Mouse (Mus musculus) heart, adult 18-20 months (tissue): ENCODE results near the gene Rhbdf2. TPM values are rescaled to one million over a fixed set of nuclear protein-coding genes. Genes with fewer than 3 reads are reported as not detected.
"Not testable (repeated sequence)": the region's sequence is repeated elsewhere in the genome, so short reads cannot be mapped to it uniquely, and the experiment has no call there.

Experiments used
- DNase-seq, 2 experiments: peaks; one replicate each; pipeline ENCODE4 v3.0.0; 2021 to 2022; ENCODE audit warnings: mixed read lengths in 1 of 2
- long read RNA-seq, 2 experiments: library from polyadenylated mRNA; stranded (forward); transcript quantifications; one replicate each; pipeline ENCODE4 v2.0.0; 2021
- total RNA-seq, 2 experiments: library from RNA; stranded (reverse); gene quantifications; 2 replicates each; pipeline ENCODE4 v1.2.3; 2021

Gene Rhbdf2
- total RNA-seq: 10 to 100 TPM; 10.6 to 11.5 TPM
- long read RNA-seq, experiment 1, partial matches to known transcripts: 0 of 4 reads
- long read RNA-seq, experiment 1, other reads (novel, unspliced or antisense): 1 of 4 reads
- long read RNA-seq, experiment 2, partial matches to known transcripts: 2 of 6 reads
- long read RNA-seq, experiment 2, other reads (novel, unspliced or antisense): 4 of 6 reads

DNA sequence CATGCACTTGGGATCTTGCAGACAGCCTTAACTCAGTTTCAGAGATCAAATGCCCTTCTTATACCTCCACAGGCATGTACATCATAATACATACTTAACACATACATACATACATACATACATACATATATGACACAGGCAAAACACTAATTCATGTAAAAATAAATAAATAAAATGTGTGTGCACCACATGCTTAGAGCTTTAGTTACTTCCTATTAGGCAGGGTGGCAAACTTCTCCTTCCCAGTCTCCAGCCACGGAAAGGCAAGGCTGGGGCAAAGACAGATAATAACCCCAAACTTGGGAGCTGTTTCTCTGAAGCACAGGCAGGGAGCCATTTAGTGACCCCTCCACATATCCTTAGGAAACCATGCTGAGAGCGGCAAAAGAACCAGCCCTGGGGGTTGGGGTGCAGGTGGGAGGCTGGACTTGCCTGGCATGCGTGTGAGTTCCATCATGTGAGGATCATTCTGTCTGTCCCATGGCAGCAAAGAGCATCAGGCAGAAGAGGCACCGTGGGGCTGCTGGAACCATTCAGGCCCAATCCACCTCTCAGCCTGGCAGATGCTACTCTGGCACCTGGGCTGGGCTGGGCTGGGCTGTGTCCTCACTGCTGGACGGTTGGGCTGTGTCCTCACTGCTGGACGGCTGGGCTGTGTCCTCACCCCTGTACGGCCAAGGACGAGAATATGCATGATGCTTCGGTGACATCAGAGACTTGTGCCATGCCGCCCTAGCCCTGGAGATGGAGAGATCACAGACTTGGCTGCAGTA lies at the start of gene Rhbdf2:
Gene Rhbdf2, minus strand, starts transcription at position 721 of the 773 bp plus-strand sequence.
- DNase-seq: no peak

DNA sequence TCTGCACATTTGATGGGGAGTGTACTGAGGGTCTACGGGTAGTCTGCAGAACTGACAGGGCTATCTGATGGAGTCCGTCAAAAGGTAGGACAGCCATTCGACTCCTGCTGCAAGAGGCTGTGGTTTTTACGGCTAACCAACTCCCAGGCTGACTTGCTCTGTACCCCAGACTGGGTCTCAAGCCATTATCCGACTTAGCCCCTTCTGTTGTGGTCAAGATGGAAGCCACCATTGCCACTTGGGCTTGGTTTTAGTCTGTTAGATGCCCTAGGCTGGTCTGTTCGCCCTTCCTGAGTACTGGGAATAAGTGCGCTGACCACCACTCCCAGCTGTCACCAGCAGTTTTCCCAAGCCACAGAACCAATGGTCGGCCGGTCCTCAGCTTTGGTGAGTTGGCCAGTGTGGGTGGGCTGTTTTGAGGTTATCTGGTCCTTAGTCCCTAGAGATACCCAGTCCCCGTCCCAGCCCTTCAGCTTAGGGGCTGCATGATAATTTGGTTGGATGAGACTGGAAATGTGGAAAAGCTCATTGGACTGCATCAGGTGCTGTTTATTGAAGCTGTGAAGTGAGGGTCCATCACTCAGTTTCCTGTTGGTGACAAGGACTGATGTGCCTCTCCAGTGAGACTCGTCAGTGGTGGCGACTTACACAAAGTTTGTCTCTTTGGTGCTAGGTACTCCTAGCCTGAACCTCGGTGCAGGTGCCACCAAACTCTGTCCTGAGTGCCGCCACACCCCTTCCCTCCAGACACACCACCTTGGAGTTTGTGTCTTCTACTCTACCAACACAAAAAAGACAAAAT lies 49.6 kb upstream of the Rhbdf2 start:
- no peak for DNase-seq

DNA sequence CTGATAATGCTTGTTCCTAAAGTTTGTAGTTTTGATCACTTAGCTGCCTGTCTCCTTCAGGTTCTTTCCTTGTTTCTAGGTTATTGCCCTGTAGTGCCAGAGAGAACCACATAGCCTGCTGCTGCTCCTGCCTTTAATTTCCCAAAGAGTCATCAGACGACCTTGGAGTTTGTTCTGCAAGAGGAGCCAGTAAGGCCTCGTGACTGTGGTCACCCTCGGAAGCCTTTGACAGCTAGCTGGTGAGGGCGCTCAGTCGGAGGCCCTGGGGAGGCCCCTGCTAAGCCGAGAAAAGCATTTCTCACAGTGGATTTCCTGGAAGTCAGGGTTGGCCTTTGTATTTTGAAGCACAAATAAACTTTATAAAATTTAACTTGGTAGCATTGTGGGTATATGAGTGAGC lies 48.6 kb upstream of the Rhbdf2 start:
- DNase-seq: peak; percentile 55 to 64

DNA sequence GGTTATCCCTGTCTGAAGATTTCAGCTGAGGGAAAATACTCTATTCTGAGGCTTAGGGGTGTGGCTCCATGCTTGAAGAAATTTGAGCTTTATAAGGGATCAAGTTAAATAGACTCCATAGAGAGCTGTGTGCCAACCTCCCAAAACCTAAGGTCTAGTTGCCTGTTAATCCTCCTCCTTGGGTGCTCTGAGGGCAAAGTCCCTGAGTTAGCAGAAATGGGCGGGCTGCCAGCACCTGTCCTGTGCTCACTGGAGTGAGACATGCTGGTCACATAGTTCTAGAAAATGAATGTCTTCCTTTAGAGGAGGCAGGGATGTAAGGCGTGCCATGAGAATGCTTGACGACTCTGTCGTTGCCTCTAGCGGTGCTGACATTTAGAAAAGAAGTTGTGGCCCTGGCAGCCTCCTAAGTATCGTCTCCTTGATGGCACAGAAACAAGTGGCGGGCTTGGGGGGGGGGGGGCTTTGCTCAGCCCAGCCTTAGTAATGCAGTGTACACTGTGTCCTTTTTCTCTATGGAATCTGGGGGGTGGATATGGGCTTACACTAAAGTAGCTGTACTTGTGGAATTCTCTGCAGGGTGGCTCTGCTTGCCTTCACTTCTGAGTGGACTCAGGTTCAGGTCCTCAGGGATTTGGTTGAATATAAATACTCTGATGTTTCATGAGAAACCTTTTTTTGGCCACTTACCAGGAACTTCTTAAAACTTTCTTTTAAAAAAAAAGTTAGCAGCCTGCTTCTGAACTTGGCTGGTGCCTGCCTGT lies 48.0 kb upstream of the Rhbdf2 start:
- DNase-seq: no peak

DNA sequence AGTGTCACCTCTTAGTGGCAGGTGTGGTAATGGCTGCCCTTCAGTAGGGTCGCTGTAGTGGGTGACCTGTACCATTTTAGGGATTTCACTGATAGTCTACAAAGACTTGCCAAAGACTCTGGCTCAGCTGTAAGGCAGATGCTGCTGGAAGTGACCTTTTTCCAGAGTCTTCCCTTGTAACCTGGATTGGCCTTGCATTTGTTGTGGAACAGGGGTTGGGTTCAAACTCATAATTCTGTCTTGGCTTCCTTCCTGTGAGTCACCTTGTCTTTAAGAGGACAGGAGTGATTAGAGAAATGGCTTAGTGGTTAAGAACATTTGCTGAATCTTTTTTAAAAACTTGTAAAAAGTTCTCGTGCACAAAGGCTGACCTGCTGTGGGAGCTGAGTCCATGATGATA lies 46.6 kb upstream of the Rhbdf2 start:
- no peak for DNase-seq

DNA sequence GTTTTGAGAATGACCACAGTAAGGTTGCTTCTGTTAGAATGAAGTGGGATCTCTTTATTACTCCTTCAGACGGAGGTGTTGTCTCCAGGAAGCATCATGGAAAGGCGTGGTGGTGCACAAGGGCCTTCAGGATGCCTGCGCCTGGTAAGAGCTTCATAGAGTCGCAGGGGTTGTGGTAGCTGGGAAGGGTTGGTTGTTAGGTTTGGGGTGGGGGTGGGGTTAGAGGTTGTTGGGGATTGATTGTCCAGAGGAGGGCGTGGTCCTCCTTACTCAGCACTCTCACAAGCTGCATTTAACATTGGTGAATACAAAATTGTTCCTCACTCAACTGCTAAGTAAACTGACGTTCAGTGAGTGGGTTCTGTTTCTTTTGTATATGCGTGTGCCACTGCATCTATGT lies 45.8 kb upstream of the Rhbdf2 start:
- no peak for DNase-seq

DNA sequence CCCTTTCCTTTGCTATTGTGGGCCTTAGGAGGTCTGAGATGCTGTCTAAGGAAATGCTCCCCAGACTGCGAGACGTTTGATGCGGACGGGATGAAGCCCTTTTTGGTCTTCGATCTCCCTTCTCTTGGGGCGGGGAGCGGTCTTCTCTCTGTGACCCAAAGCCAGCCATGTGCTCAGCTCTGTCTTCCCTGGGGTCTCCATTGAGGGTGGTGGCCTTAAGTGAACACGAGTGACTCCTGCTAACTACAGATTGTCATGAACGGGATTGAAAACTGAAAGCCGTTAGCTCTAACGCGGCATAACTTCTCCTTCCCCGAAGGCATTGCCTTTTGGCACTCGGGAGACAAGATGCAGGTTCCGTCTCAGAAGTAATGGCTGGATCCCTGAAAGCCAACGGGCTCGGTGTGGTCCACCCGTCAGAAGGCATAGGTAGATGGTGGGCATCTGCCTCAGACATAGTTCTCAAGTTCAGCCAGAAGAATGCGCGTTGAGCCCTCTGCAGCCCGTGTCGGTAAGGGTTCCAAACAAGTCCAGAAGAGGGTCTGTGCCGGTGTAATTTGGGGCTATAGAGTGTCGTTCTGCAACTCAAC lies 45.1 kb upstream of the Rhbdf2 start:
- no peak for DNase-seq

DNA sequence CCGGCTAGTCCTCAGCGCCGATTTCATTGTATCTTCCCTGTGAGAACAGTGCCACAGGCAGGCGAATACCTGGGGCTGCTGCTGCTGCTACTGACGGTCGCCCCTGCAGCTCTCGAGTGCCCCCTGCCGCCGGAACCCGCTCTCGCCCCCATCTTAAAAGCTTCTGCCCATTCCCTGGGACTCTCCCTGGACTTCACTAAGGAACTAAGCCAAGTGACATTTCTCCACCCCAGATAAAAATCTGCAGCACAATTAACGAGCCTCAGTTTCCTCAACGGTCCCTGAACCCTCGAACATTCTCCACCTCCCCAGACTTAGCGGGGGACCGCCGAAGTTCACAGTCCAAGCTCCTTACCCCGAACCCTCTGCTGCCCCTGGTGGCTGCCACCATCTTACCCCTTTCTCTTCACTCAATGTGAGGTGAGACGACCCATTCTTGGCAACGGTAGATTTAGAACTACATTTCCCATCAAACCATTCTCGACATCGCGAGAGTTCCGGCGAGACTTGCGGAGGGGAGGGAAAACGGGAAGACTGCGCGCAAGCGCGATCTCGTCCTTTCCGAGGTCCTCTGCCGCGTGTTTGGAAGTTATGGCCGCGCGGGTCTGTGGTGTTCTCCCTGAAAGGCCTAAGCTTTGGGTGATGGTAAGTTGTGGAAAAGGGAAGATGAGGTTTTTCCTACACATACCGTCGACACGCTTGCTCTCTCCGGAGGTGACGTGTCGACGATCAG lies 44.5 kb upstream of the Rhbdf2 start:
- peak; percentile 98 to 100 for DNase-seq

DNA sequence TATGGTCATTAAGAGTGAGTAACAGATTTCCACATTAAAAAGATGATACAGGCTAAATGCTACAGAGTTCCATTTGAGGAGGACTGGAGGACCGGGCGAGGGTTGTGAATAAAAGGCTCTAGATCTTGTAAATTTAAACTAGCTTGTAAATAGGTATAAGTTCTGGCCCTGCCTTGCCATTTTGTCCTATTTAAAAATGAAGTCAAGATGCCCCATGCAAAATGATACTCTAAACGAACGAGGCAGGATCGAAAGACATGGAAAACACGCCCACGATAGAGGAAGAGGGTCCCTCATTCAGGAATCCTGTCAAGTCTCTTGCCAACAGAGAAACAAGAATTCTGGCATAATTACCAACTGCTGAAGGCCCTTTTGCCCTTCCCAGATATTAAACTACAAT lies 43.6 kb upstream of the Rhbdf2 start:
- no peak for DNase-seq

DNA sequence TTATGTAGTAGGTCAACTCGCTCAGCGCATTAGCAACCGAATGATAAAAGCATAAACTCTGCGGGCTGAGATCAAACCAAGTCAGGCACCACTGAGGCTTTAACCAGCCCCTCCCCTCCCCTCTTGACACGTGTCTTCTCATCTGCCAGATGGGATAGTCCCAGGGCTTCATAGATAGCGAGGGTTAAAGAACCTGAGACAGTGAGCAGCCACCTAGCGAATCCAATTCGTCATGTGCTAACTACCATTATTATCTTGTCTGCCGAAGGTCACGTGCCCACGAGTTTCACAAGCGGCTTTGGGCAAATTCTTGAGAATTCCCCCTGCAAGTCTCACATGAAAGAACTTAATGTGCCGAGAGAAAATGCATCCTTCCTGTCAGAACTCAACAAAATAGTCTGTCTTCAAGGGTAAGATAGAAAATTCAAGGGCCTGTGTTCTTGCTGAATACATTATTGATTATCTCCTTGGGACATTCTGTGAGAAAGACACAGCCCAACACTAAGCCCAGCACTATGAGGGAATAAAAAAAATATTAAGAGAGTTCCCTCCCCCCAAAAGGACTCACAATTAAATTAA lies 43.1 kb upstream of the Rhbdf2 start:
- no peak for DNase-seq

DNA sequence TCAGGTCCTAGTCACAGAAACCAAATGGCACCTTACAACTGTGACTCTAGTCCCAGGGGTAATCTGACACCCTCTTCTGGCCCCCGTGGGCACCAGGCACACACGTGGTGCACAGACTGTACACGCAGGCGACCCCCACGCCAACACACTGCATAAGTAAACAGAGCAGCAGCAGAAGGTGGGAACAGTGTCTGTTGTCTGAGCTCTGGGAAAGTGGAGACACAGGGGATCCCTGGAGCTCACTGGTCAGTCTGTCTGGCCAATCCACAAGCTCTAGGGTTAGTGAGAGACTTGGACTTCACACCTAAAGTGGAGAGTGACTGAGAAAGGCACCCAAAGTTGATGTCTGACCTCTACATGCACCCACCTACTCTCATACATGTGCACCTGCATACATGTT lies 42.5 kb upstream of the Rhbdf2 start:
- DNase-seq: no peak

DNA sequence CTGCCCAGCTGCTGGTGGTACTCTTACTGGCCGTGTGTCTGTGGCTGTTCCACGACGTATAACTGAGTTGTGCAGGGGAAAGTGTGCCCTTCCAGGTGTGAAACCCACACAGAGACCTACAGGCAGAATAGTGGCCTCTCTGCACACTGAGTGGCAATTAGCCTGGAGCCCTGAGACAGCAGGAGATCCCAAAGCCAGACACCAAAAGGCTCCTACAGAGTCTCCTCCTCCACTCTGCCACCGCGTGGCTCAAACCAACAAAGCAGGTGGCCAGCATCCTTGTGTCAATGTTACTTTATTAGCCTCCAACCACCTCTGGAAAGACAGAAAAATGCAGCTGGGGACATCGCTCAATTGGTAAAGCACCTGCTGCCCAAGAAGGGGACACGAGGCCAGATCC lies 42.0 kb upstream of the Rhbdf2 start:
- no peak for DNase-seq

DNA sequence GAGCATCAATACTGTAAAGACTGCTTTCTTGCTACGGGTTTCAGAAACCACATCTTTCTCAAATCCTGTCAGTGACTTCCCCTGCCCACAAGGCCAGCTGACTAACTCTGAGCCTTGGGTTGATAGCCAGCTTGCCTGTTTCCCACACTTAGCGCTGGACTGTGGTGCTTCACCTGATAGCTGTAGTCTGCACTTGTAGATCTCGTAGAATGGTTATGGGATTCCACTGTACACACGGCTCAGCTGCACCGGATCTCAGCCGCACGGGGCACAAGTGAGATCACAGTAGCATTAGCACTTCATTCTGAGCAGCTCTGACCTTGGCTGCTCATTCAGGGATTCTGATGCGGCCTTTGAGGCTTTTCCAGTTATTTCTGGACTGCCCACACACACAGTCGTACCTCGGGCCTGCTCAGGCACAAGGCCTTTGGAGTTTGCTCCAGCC lies 41.6 kb upstream of the Rhbdf2 start:
- no peak for DNase-seq

DNA sequence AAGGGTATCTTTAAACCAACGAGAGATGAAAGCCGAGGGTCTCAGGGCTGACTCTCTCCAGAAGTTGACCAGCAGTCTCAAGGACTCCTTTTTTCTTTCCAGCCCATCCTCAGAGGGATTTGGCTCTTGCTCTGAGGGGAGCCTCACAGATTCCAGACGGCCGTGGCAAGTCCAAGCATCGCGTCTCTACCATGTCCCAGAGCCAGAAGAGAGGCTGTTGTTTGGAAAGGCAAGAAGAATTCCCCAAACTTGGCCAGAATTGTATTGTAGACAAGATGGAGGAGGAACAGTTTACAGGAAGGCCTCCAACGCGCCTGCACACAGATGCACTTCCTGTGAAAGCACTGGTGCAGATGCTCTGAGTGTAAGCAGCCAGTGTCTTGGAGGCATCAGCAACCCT lies 41.1 kb upstream of the Rhbdf2 start:
- no peak for DNase-seq

DNA sequence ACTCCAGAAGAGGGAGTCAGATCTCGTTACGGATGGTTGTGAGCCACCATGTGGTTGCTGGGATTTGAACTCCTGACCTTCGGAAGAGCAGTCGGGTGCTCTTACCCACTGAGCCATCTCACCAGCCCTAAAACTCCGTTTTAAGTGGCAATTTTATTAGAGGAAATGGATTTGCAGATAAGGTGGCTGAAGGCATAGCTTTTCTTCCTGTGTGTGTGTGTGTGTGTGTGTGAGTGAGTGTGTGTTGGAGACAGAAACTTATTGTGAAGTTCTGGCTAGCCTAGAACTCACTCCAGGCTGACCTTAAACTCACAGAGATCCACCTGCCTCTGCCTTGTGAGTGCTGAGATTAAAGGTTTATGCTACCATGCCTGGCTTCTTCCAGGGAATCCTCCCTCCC lies 40.2 kb upstream of the Rhbdf2 start:
- not testable (repeated sequence) for DNase-seq

DNA sequence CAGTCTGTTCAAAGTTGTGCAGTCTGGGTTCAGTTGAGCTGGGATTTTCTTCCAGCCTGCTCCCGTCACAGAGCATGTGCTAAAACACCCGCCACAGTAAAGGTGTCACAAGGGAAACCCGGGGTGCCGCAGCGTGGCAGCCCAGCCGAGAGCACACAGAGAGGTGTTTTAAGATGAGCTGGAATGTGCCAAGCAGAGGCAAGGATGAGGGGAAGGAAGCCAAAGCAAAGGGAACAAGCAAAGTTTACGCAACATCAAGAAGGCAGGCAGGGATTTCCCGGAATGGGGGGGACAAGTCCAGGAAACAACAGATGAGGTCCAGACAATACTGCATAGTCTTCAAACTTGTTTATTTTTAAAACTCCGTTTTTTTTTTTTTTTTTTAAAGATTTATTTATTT lies 39.7 kb upstream of the Rhbdf2 start:
- peak; percentile 72 to 76 for DNase-seq

DNA sequence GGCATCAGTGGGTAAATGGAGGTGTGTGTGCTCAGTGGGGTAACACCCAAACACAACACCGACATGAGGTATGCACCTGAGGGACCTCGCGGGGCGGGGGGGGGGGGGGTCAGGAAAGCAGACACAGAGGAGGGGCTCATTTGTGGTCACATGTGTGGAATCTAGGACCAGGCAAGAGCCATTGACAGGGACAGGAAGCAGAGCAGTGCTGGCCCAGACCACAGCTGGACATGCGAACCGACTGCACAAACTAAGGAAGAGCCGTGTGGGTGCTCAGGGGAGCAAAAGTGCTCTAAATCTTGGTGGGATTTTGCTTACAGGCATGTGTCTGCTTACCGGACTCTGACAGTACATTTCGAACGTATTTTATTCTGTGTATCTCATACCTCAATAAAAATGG lies 38.5 kb upstream of the Rhbdf2 start:
- DNase-seq: no peak

DNA sequence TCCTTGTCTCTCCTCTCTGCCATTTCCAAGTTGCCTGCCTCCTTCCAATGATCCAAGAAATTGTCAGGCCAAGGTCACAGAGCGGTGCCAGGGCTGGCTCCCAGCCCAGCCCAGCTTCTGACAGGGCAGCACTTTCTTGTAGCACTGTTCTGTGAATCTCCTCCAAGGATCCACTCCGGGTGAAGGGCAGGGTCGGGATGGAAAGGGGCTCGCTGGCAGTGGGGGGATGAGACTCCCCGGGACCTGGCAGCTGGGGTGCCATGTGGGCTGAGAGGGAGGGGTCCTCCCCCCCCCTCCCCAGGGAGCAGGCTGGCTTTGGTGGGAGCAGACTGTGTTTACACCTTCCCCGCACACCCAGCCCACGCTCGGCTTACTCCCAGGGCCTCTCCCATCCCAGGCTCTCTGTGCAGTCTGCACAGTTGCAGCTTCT lies 35.1 kb upstream of the Rhbdf2 start:
- no peak for DNase-seq

DNA sequence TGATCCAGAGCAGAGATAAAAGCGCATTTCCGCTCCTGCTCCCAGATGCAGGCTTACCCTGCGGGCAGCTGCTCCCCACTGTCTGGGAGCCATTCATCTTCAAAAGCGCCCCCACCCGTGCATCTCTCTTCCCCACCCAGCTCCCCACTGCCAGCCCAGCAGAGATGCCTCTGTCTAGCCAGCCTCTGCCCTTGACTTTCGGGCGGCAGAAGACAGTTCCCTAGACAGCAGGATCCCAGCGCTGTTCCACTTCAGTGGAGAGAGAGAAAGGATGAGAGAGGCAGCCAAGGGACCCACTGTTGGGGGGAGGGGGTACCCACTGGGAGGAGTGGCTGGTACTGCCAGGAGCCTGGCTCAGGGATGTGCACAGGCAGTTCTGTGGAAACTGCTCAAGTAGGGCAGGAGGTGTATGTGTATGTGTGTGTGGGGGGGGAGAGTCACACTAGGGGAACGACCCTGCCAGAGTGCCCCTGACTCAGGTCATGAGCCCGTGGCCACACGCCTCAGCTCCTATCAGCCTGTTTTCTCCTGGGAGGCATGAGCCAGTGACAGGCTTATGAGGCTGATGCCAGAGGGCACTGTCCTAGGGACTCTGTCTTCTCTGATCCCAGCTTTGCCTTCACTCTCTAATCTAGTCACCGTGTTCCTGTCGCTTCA lies 34.6 kb upstream of the Rhbdf2 start:
- DNase-seq: no peak

DNA sequence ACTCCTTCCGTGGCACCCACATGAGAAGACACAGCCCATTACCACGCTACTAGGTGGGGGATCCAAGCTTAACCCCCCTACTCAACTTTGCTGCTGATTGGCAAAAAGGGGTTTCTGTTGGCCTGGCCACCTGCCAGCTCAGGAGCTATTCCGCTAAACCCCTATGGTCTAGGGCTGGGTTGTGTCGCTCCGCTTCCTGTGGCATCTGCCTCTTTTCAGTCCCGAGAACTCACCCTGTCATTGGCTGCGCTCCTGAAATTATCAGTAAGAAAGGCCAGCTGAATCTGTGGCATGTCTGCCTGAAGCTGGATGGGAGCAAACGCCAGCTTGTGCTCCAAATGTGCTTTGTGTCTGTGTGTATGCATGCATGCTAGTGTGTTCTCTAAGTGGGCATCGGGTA lies 33.4 kb upstream of the Rhbdf2 start:
- no peak for DNase-seq
